ENCODE assay signal across 8 mouse cellular contexts in genomic region chr5:35104183-35104959, GRCm38 (mm10). TPM values are rescaled to one million over a fixed set of nuclear protein-coding genes. Genes with fewer than 3 reads are reported as not detected.
DNase-seq lines count a peak whose midpoint lies in the region; ATAC-seq and TF ChIP-seq lines count a peak whose summit lies in the region.

No protein-coding gene starts in this region.

- no peak for TF ChIP-seq POLR2A in cerebellum, adult 2 months (IDR thresholded peaks at IDR 0.05; ENCODE audit: borderline replicate concordance, insufficient read depth, low read length)

- H3K4me2 ChIP-seq in intestine, embryonic 16.5 days (ENCODE audit: low read depth, low read length): peak overlapping the region; percentile 77

- H3K4me3 ChIP-seq in cerebellum, adult 2 months (replicated peaks; ENCODE audit: insufficient read depth, low read depth, low read length): peak overlapping the region; percentile 74
- peak overlapping the region; percentile 86 for H3K4me3 ChIP-seq in embryonic facial prominence, embryonic 10.5 days
- peak overlapping the region; percentile 95 for H3K4me3 ChIP-seq in intestine, embryonic 16.5 days (ENCODE audit: low read length)
- H3K4me3 ChIP-seq in macrophage (ENCODE audit: inconsistent target): peak overlapping the region; percentile 74

- H3K9me3 ChIP-seq in embryonic facial prominence, embryonic 10.5 days: no peaks in the 10 kb centered on the region
- H3K9me3 ChIP-seq in intestine, embryonic 16.5 days (ENCODE audit: control insufficient read depth, low read length): no peaks in the 10 kb centered on the region

- peaks cover 29% of the 10 kb centered on the region for H3K4me1 ChIP-seq in cerebellum, adult 2 months (ENCODE audit: control insufficient read depth, insufficient read depth, low read length)
- H3K4me1 ChIP-seq in embryonic facial prominence, embryonic 10.5 days: peaks cover 30% of the 10 kb centered on the region
- H3K4me1 ChIP-seq in intestine, embryonic 16.5 days (ENCODE audit: control insufficient read depth, insufficient read depth, low read length): peaks cover 18% of the 10 kb centered on the region

- H3K27ac ChIP-seq in cerebellum, adult 2 months (ENCODE audit: insufficient read depth, low read length): no peak overlapping the region
- H3K27ac ChIP-seq in embryonic facial prominence, embryonic 10.5 days (replicated peaks): no peak overlapping the region
- H3K27ac ChIP-seq in intestine, embryonic 16.5 days (ENCODE audit: low read length): no peak overlapping the region
- no peak overlapping the region for H3K27ac ChIP-seq in macrophage

- TF ChIP-seq CTCF in cerebellum, adult 2 months (IDR thresholded peaks at IDR 0.05; ENCODE audit: borderline replicate concordance, insufficient read depth, low read depth, low read length): no peak

- no peak for ATAC-seq in intestine, embryonic 16.5 days
- no peak for ATAC-seq in granulocyte monocyte progenitor cell, adult 5-6 weeks (replicated peaks; ENCODE audit: poor library complexity, severe bottlenecking)

- no peaks in the 10 kb centered on the region for H3K27me3 ChIP-seq in cerebellum, adult 2 months (ENCODE audit: control insufficient read depth, insufficient read depth, low read length)
- peaks cover 6% of the 10 kb centered on the region; the same call in 1 of the 2 replicates for H3K27me3 ChIP-seq in embryonic facial prominence, embryonic 10.5 days (replicated peaks; ENCODE audit: low read depth, poor library complexity, severe bottlenecking)
- no peaks in the 10 kb centered on the region for H3K27me3 ChIP-seq in intestine, embryonic 16.5 days (replicated peaks; ENCODE audit: control insufficient read depth, insufficient read depth, low read length)

- H3K9ac ChIP-seq in intestine, embryonic 16.5 days (ENCODE audit: low read depth, low read length): no peak overlapping the region

- DNase-seq in cerebellum, adult 2 months: no peak
- DNase-seq in cerebellum, postnatal 10 days: no peak
- DNase-seq in embryonic facial prominence, embryonic 10.5 days (ENCODE audit: low spot score): no peak
- no peak for DNase-seq in layer of hippocampus, adult 8-10 months (ENCODE audit: low spot score in 2 of 2)
- no peak for DNase-seq in adrenal gland, adult 8-10 months

- WGBS in cerebellum, adult 2 months: 74% methylated on average over 8 of the region's 8 CpGs
- 54% methylated on average over 8 of the region's 8 CpGs for WGBS in embryonic facial prominence, embryonic 10.5 days
- WGBS in intestine, embryonic 16.5 days: 55% methylated on average over 8 of the region's 8 CpGs
- 87% methylated on average over 8 of the region's 8 CpGs for WGBS in macrophage (ENCODE audit: missing documents)

- peaks cover 39% of the 10 kb centered on the region for H3K79me2 ChIP-seq in macrophage (ENCODE audit: inconsistent target)

- H3K36me3 ChIP-seq in embryonic facial prominence, embryonic 10.5 days (replicated peaks): peaks cover 33% of the 10 kb centered on the region
- H3K36me3 ChIP-seq in intestine, embryonic 16.5 days (ENCODE audit: control insufficient read depth, insufficient read depth, low read length): peaks cover 11% of the 10 kb centered on the region
- H3K36me3 ChIP-seq in macrophage (ENCODE audit: inconsistent target): peaks cover 24% of the 10 kb centered on the region

RNA-seq across cellular contexts. Expression of gene Lrpap1, which starts 1.2 kb away (rescaled TPM):
- 112 and 124 TPM in 2 replicates for polyA plus RNA-seq in cerebellum, adult 2 months (2012; rRNA removed)
- polyA plus RNA-seq in embryonic facial prominence, embryonic 10.5 days (2016; fragmentation: Nextera tagmentation; extraction: Ambion mirVana): 72.4 and 74.2 TPM in 2 replicates
- polyA plus RNA-seq in intestine, embryonic 16.5 days (2015; fragmentation: Nextera tagmentation; extraction: Ambion mirVana): 78.4 and 82.6 TPM in 2 replicates
- total RNA-seq in macrophage (2018; cell fraction: chromatin; rRNA removed): 10 to 100 TPM; 27.3 to 97.7 (median 47.6) TPM
- total RNA-seq in macrophage (2018; cell fraction: cytosol; rRNA removed): 100 to 1,000 TPM in 2 of 26 experiments, 10 to 100 TPM in 24; 63.9 to 103 (median 83.4) TPM
- total RNA-seq in macrophage (2018; cell fraction: nucleus; rRNA removed): 100 to 1,000 TPM in 2 of 26 experiments, 10 to 100 TPM in 24; 30.3 to 130 (median 75.5) TPM
- polyA plus RNA-seq in macrophage (2018): 112 to 144 TPM (median 118 TPM) in 3 replicates
- total RNA-seq in granulocyte monocyte progenitor cell, adult 5-6 weeks (2014; fragmentation: Nextera tagmentation): 38.0 and 71.5 TPM in 2 replicates
- 65.8 and 70.9 TPM in 2 replicates for total RNA-seq in granulocyte monocyte progenitor cell, adult 5-6 weeks (2017)
- total RNA-seq in layer of hippocampus, adult 8-10 months (2022): 100 to 1,000 TPM; 126 to 154 (median 145) TPM
- 100 to 1,000 TPM in 2 of 4 experiments, 10 to 100 TPM in 2; 98.6 to 149 (median 115) TPM for total RNA-seq in adrenal gland, adult 8-10 months (2022)

RNA-seq across cellular contexts. Expression of gene Dok7, which starts 47.8 kb away (rescaled TPM):
- 17.3 and 19.0 TPM in 2 replicates for polyA plus RNA-seq in cerebellum, adult 2 months (2012; rRNA removed)
- 0.34 and 0.35 TPM in 2 replicates for polyA plus RNA-seq in embryonic facial prominence, embryonic 10.5 days (2016; fragmentation: Nextera tagmentation; extraction: Ambion mirVana)
- 1.3 and 1.4 TPM in 2 replicates for polyA plus RNA-seq in intestine, embryonic 16.5 days (2015; fragmentation: Nextera tagmentation; extraction: Ambion mirVana)
- 1 to 10 TPM in 1 of 26 experiments, under 1 TPM in 5, not detected in 20; 0.37 to 1.6 (median 0.68) TPM for total RNA-seq in macrophage (2018; cell fraction: chromatin; rRNA removed)
- total RNA-seq in macrophage (2018; cell fraction: cytosol; rRNA removed): under 1 TPM in 11 of 26 experiments, not detected in 15; 0.09 to 0.38 (median 0.13) TPM
- total RNA-seq in macrophage (2018; cell fraction: nucleus; rRNA removed): 1 to 10 TPM in 2 of 26 experiments, under 1 TPM in 7, not detected in 17; 0.25 to 1.2 (median 0.39) TPM
- polyA plus RNA-seq in macrophage (2018): 0.07 TPM in 1 of 3 replicates, not detected in the others
- not detected in 2 replicates for total RNA-seq in granulocyte monocyte progenitor cell, adult 5-6 weeks (2014; fragmentation: Nextera tagmentation)
- total RNA-seq in granulocyte monocyte progenitor cell, adult 5-6 weeks (2017): not detected in 2 replicates
- total RNA-seq in layer of hippocampus, adult 8-10 months (2022): 10 to 100 TPM; 15.9 to 23.8 (median 17.4) TPM
- 10 to 100 TPM in 2 of 4 experiments, 1 to 10 TPM in 2; 4.5 to 25.5 (median 15.6) TPM for total RNA-seq in adrenal gland, adult 8-10 months (2022)
